Mouse (Mus musculus): ENCODE measurements around the gene Rbm8a. TPM values are rescaled to one million over a fixed set of nuclear protein-coding genes. Genes with fewer than 3 reads are reported as not detected.

Rbm8a gene
- total RNA-seq (2022): 10 to 100 TPM; 17.0 to 25.1 (median 22.7) TPM

DNA sequence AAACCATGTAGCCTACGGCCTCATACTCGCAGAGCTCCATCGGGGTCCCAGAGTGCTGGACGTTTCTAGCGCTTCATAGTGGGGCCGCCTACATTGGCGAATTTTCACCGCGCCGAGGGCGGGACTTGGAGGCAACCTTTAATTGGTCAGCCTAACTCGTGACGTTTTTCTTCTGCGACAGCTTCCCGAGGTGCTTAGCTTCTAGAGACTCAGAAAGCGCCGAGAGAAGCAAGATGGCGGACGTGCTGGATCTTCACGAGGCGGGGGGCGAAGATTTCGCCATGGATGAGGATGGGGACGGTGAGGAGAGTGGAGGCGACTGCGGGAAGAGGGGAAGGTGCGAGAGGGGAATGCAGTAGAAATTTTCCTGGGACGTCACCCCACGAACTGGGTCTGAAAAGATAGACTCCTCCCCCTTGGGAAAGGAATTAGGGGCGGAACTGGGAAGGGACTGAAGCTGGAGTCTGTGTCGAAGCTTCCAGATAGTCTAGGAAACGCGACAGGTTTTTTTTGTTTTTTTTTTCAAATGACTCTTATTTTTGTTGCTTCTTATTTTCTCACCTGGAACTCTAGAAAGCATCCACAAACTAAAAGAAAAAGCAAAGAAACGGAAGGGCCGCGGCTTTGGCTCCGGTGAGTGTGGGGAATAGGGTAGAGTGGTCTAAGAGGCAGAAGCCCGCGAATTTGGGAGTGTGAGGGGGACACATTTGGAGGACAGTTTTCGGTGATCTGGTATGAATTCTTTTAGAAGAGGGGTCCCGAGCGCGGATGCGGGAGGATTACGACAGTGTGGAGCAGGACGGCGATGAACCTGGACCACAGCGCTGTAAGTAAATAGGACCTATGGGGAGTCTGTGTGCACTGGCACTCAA is at the start of gene Rbm8a:
TSS of gene Rbm8a (plus strand) at position 205 of the 872 bp plus-strand sequence.
- DNase-seq (ENCODE audit: low spot score in 2 of 2): peak; percentile 93 to 94

DNA sequence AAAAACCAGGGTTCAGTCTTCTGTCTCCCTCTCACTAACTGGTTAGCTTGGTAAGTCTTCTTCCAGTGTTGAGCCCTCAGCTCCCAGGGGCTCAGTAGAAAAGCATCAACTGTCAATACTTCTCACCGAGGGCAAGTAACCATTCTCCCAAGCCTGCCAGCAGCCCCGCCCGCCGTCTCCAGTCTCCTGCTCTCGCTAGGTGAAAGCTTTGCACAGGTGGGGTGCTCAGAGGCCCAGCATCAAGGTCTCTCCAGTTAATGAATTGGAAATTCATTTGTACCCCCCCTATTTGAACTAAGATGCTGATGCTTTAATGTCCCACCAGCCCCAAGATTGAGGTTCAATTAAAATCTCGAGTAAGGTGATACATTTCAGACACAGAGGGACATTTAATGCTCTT is 48.6 kb upstream of the Rbm8a start:
- no peak for DNase-seq (ENCODE audit: low spot score in 2 of 2)

DNA sequence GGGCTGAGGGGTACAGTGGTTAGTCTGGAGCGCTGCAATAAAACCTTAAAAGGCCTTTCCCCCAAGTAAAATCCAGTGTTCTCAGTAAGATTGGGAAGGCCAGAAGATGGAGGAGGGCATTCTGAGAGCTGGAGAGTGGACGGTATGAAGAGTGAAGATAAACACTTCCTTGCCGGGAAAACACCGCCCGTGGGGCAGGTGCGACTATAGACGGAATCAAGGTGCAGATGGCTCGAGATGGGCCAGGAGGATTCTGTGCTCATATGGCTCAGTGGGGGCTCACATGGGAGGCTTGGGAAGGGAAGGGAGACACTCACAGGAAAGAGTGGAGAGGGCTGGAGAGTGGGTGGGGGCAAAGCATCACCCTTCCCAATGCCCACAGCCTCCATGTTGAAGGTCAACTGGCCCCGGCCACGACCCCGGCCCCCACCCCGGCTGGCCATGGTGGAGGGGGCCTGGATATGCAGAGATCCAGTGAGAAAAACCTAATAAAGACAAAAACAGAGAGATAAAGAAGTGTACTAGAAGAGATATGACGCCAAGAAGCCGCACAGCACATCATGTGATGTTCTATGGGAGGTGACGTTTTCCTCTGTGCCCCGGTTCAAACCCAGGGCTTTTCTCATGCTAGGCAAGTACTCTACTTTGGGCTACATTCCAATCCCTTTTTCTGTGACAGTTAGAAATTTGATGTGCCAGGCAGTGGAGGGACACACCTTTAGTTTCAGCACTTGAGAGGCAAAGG is 47.8 kb upstream of the Rbm8a start:
- DNase-seq (ENCODE audit: low spot score in 2 of 2): no peak

DNA sequence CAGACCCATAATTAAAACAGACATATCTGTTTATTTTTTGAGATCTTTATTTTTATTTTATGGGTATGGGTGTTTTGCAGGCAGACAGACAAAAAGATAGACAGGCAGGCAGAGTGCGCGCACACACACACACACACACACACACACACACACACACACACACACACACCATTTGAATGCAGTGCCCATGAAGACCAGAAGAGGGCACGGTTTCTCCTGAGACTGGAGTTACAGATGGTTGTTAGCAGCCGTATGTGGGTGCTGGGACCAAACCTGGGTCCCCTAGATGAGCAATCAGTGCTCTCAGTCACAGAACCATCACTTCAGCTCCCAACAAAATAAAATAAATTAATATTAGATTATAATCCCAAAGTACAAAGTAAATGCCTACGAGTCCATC is 46.3 kb upstream of the Rbm8a start:
- no peak for DNase-seq (ENCODE audit: low spot score in 2 of 2)

DNA sequence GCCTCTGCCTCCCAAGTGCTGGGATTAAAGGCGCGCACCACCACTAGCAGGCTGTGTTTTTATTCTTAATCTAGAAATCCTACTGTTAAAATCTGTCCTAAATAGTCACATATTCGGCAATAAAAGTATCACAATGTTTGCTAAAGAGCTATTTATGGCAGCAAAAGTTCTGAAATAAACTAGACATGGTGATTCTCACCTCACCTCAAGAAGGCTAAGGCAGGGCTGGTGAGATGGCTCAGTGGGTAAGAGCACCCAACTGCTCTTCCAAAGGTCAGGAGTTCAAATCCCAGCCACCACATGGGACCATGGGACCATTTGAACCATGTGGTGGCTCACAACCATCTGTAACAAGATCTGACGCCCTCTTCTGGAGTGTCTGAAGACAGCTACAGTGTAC is 39.1 kb upstream of the Rbm8a start:
- no peak for DNase-seq (ENCODE audit: low spot score in 2 of 2)

DNA sequence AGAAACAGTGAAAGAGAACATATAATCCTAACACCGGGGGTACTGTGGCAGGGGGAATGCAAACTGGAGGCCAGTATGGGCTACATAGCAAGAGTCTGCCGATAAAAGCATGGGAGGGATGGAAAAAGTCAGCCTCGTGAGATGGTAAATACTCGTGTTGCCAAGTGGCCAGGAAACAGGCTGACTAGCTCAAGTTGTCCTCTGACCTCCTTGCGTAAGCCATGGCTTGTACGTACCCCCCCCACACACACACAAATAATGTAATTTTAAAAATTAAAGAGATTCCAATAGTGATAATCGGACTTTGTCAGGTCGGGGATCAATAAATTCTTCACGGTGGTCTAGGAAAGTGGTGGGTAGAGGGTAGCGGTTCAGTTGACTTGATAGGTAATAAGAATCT is 36.4 kb upstream of the Rbm8a start:
- no peak for DNase-seq (ENCODE audit: low spot score in 2 of 2)

DNA sequence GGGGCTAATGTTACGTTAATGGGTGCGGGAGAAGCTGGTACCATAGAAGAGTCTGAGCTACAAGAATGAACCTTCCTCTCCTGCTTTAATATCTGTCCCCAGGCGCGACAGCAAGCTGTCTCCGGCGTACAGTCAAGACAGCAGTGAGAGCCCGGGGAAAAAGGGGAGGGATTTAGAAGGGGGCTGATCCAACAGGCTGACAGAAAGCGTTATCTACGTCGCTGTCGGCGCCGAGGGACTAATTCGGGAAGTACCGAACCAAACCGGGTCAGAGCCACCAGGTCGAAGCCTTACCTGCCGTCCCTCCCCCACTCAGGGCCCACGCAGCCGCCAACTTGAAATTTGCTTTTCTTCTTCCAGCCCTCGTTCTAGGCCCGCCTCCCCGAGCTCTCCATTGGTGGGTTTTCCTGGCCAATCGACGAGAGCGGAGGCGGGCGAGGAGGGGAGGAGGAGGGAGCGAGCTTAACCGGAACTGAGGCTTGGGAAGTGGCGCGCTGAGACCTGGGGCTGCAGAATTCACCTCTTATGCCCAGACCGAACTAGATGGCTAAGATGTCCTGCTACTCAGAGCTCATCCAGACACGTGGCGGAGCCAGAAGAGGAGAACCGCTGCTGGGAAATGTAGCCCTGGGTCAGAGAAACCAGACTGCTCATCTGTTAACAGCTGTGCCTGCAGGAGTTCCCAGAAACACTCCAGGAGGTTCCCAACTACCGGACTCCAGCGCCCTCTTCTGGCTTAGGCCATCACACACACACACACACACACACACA is 35.8 kb upstream of the Rbm8a start, which contains the start of gene Polr3gl:
TSS of gene Polr3gl (minus strand) at position 392 of the 771 bp plus-strand sequence.
- peak; percentile 90 to 91 for DNase-seq (ENCODE audit: low spot score in 2 of 2)

DNA sequence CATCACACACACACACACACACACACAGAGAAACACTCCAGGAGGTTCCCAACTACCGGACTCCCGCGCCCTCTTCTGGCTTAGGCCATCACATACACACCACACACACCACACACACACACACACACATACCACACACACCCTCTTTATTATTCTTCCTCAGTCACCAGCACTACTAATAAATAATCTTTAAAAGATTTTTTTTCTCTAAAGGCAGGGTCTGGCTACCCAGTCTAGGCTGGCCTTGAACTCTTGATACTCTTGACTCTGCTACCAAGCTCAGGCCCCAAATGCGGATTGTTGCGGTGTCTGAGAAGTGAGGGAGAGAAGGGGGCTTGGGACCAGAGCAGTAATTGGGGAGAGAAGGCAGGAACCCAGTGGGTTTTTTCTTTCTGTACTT is 34.9 kb upstream of the Rbm8a start:
- DNase-seq (ENCODE audit: low spot score in 2 of 2): no peak

DNA sequence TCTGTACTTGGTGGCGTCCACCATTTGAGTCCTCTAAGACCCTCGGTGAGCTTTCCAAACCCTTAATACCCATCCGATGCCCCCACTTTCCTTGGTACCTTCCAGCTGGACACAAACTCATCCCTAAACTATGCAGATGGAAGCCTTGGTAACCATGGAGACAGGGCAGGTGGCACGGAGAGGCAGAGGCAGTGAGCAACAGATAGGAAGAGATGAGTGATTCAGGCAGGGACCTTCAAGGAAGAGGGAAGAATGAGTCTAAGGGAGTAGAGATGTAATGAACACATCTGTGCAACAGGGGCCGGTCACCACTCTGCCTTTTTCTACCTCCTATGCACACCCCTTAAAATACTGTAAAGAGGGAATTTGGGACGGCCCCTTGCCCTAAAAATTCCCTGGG is 34.1 kb upstream of the Rbm8a start:
- no peak for DNase-seq (ENCODE audit: low spot score in 2 of 2)

DNA sequence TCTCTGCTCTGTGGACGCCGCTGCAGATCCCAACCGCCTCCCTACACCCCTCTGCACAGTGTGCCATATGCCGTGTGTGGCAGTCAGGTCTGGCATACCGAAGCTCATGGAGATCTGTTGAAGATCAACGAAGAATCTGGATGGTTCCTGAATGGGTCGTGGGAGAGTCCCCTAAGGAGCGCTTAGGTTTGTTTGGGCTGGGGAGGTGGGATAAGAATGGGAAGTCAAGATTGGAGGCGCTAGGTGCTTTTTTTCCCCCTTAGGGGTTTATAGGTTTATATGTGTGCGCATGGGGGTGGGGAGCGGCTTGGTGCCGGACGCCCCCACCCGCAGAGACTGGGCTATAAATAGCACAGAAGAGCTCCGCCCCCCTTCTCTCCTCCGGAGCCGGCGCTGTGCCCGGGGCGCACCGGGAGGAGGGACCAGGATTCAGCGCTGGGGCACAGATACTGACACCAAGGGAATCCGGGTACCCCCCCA is 33.5 kb upstream of the Rbm8a start, which contains the start of gene Ankrd34a:
TSS of gene Ankrd34a (plus strand) at position 409 of the 480 bp plus-strand sequence.
- peak; percentile 37 to 47 for DNase-seq (ENCODE audit: low spot score in 2 of 2)

DNA sequence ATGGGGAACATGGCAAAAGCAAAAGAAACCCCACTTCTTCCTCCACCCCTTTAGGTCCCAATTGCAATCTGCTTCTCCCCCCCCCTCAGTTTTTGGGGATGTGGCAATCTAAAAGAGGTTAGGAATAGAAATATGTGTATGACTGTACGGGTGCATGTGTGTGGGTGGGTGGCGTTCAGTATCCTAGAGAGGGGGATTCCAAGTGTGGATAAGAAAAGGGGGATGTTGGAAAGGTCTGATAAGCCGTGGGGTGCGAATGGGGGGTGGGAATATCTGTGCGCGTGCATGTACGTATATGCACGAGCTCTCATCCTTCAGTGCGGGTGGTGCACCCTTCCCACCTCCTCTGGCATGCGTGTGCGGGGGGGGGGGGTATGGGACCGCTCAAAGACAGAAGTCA is 32.9 kb upstream of the Rbm8a start:
- DNase-seq (ENCODE audit: low spot score in 2 of 2): no peak

DNA sequence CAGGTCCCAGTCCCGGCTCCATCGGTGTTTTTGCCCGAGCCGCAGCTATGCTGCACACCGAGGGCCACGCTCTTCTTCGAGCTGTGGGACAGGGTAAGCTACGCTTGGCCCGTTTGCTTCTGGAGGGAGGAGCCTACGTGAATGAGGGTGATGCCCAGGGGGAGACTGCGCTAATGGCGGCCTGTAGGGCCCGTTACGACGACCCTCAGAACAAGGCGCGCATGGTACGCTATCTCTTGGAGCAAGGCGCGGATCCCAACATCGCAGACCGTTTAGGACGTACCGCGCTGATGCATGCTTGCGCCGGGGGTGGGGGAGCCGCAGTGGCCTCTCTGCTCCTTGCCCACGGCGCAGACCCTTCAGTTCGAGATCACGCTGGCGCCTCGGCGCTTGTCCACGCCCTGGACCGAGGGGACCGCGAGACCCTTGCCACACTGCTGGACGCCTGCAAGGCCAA is 32.3 kb upstream of the Rbm8a start:
- peak in 1 of 2 experiments; percentile 15 for DNase-seq (ENCODE audit: low spot score in 2 of 2)

DNA sequence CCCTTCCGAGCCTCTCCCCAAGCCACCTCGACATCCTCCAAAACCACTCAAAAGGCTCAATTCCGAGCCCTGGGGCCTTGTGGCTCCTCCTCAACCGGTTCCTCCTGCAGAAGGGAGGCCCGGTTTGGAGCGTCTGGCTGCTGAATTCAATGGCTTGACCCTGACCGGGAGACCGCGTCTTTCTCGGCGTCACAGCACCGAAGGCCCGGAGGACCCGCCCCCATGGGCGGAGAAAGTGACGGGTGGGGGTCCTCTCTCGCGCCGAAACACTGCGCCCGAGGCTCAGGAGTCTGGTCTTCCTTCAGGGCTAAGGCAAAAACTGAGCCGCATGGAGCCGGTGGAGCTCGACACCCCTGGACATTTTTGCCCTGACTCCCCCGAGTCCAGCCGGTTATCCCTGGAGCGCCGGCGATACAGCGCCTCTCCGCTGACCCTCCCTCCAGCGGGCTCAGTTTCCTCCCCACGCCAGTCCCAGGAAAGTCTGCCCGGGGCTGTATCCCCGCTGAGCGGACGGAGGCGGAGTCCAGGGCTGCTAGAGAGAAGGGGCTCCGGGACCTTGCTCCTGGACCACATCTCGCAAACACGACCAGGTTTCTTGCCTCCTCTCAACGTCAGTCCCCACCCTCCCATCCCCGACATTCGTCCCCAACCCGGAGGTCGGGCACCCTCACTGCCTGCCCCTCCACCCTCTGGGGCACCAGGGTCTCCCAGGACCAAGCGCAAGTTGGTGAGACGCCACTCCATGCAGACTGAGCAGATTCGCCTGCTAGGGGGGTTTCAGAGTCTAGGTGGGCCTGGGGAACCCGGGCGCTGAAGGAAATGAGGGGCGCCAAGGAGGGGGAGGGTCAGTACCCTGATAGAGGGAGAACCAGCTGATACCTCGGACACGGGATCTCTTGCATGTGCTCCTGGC is 31.3 kb upstream of the Rbm8a start:
- DNase-seq (ENCODE audit: low spot score in 2 of 2): peak; percentile 47 to 59

DNA sequence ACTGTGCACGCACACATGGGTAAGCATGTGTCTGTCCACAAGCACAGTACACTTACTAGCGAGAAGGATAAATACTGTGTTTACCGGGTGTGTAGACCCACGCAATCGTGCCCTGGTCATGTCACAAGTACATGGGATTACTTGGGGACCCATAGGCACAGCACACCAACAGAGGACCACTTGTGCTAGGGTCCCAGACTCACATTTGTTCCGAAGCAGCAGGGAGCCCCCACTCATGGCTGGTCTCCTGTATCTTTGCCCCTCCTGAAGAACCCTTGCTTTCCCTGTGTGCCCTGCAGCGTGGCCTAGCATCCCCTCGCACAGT is 30.7 kb upstream of the Rbm8a start:
- DNase-seq (ENCODE audit: low spot score in 2 of 2): no peak

DNA sequence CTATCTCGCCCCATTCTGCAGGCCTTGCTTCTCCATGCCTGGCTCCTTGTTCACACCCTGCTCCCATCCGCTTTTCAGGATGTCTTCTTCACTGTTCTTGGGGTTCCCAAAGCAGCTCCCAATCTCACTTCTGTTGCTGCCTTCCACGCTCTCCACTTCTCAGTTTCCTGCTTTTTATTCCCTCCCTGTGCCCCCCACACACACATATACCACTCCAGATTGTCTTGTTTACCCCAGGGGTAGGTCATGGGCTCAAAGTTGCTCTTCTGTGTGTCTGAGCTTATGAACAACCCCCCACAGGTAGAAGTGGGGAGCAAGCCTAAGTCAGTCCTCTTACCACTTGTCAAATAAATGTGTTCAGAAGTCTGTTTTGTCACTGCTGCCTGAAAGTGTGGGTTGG is 30.3 kb upstream of the Rbm8a start:
- no peak for DNase-seq (ENCODE audit: low spot score in 2 of 2)

DNA sequence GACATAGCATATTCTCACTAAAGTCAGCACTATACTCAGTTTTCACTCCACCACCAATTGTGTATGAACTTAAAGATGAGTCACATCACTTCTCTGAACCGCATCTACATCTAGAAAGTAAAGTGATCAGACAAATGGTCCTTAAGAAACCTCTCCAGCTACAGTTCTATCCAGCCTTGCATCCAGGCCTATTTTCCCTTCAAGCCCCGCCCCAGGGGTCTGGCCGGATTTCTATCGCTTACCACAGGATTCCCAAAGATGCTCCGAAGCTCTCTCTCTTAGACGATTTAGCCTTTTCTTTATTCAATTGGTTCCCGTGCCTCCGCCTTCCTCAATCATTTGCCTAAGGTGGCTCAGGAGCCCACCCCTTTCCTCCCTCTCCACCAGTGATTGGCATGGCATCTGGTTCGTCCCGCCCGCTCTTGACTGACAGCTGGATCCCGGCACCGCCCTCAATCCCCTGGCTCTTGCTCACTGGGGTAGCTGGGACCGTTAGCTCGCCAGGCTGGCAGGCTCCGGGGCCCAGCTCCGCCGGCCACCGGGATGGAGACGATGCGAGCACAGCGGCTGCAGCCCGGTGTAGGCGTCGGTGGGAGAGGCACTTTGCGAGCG is 29.0 kb upstream of the Rbm8a start, which contains the start of gene Lix1l:
TSS of gene Lix1l (plus strand) at position 511 of the 612 bp plus-strand sequence.
- peak; percentile 87 to 92 for DNase-seq (ENCODE audit: low spot score in 2 of 2)

DNA sequence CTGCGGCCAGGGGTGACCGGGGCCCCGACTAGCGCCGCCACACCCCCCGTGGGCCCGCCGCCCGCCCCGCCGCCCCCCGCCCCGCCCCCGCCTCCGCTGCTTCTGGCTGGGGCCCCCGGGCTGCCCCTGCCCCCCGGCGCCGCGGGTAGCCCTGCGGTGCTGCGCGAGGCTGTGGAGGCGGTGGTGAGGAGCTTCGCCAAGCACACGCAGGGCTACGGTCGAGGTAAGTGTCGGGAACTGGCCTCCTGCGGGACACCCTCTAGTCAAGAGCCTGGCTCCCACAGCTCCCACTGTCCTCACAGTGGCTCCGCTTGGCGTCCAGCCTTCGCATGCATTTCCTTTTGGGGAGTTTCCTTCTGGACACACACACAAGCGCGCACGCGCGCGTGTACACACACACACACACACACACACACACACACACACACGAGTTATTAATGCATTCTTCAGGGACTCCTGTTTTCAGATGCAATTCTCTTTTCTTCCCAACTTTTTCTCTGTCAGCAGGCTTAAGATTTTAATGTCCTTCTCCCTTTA is 28.4 kb upstream of the Rbm8a start:
- DNase-seq (ENCODE audit: low spot score in 2 of 2): peak; percentile 53 to 60

DNA sequence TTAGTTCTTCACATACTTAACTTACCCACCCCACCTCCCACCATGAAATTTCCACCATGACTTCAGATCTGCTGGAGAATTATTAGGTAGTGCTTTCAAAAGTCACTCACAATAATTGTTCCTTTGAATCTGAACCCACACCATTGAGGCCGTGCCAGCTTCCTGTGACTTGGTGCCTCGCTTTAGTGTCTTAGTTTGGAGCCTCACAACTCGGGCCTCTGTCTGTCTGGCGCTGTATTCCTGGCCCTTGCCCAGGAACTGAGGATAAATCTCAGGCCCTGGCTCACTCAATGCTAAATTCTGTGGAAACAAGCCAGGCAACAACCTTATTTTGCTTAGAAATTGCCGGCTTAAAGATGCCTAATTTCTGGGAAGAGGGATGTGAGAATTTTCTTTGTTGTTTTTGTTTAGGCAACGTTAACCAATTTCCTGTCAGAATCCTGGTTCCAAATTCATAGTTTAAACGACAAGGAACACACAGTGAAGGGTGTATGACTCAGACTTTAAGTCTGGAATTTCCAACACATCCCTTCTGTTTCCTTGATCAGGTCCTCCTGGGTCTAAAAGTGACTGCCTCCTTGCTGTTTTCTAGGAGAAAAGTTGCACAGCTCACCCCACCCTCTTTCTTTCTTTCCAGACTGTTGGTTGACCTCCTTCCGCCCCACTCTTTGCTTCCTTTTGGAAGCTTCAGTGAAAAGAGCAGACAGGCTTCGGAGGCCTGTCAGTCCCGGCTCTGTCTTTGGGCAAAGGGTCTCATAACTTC is 27.6 kb upstream of the Rbm8a start:
- peak in 1 of 2 experiments; percentile 28 for DNase-seq (ENCODE audit: low spot score in 2 of 2)

DNA sequence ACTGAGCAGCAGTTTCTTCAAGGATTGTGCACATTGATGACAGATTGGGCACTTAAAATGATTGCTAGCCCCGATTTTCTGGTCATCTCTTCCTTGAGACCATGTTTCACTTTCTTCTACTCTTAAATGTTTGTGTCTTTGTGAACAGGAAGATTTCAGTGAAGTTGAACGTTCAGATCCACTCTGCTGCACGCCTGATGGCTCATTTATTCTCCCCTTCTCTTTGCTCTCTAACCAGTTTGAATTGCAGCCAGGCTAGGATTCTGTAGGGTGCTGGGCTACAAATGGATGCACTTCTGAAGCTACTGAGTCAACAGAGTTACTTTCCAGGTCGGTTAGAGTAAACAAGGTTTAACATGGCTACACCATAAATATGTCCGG is 27.0 kb upstream of the Rbm8a start:
- no peak for DNase-seq (ENCODE audit: low spot score in 2 of 2)

Measured in gastrocnemius, adult 8-10 months (tissue).